ENCODE assay signal across 8 mouse cellular contexts in the genomic region with DNA sequence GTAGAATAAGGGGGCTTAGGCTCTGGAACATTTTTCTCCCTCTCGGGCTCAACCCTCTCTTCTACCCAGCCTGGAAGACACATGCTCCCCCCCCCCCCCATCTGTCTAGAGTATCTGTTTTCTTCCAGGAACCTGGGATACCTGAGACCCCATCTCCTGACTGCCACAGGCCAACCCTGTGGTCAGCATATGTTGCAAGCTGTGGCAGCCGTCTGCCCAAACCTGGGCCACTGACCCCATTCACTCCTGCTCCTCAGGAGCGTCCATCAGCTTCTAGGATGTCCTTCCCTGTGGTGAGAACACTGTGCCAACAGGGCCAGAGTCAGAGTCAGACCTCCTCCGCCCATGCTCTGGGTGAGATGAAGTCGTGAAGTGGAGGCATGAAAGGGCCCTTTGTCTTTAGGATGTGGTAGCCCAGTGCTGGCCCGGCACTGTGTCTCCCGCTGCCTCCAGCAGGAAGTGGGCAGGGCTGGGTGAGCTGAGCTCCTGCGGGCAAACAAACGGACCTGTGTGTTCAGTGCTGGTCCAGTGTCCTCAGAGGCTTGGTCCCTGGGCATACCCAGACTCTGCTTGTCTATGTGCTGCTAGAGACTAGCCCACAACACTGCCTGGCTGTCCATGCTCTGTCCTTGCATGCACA.
DNase-seq lines count a peak whose midpoint lies in the region; ATAC-seq and TF ChIP-seq lines count a peak whose summit lies in the region.

No protein-coding gene starts in this region.

- H3K4me3 ChIP-seq in midbrain, embryonic 10.5 days = no peak overlapping the region
- no peak overlapping the region for H3K4me3 ChIP-seq in midbrain, embryonic 11.5 days (ENCODE audit: low read depth, low read length)
- H3K4me3 ChIP-seq in embryonic facial prominence, embryonic 10.5 days = no peak overlapping the region
- H3K4me3 ChIP-seq in neural tube, embryonic 15.5 days (replicated peaks) = no peak overlapping the region
- H3K4me3 ChIP-seq in kidney, adult 2 months (ENCODE audit: insufficient read depth, low read depth, low read length) = no peak overlapping the region

- no peak; the same call in 1 of the 2 replicates for ATAC-seq in midbrain, embryonic 11.5 days (ENCODE audit: low FRiP score)
- ATAC-seq in neural tube, embryonic 15.5 days (ENCODE audit: low FRiP score) = peak; percentile 72

- no peaks in the 10 kb centered on the region for H3K36me3 ChIP-seq in midbrain, embryonic 10.5 days
- no peaks in the 10 kb centered on the region for H3K36me3 ChIP-seq in midbrain, embryonic 11.5 days (ENCODE audit: control insufficient read depth, insufficient read depth, low read length)
- H3K36me3 ChIP-seq in embryonic facial prominence, embryonic 10.5 days (replicated peaks) = no peaks in the 10 kb centered on the region
- H3K36me3 ChIP-seq in neural tube, embryonic 15.5 days = no peaks in the 10 kb centered on the region
- H3K36me3 ChIP-seq in kidney, adult 2 months (ENCODE audit: control insufficient read depth, insufficient read depth, low read length) = no peaks in the 10 kb centered on the region

- DNase-seq in midbrain, embryonic 10.5 days (ENCODE audit: low spot score) = no peak
- no peak for DNase-seq in midbrain, embryonic 11.5 days (ENCODE audit: low spot score, missing footprints)
- peak; percentile 61 for DNase-seq in embryonic facial prominence, embryonic 10.5 days (ENCODE audit: low spot score)
- peak; percentile 67 to 73 for DNase-seq in layer of hippocampus, adult 8-10 months (ENCODE audit: low spot score in 2 of 2)
- no peak for DNase-seq in kidney, adult 2 months
- DNase-seq in kidney, adult 8-10 months = no peak
- no peak for DNase-seq in kidney, adult 18-20 months

- H3K27me3 ChIP-seq in midbrain, embryonic 10.5 days (ENCODE audit: low read depth, poor library complexity, severe bottlenecking) = no peaks in the 10 kb centered on the region
- no peaks in the 10 kb centered on the region for H3K27me3 ChIP-seq in midbrain, embryonic 11.5 days (ENCODE audit: control insufficient read depth, insufficient read depth, low read length)
- no peaks in the 10 kb centered on the region for H3K27me3 ChIP-seq in embryonic facial prominence, embryonic 10.5 days (replicated peaks; ENCODE audit: low read depth, poor library complexity, severe bottlenecking)
- no peaks in the 10 kb centered on the region for H3K27me3 ChIP-seq in neural tube, embryonic 15.5 days (replicated peaks)
- no peaks in the 10 kb centered on the region for H3K27me3 ChIP-seq in kidney, adult 2 months (replicated peaks; ENCODE audit: control insufficient read depth, insufficient read depth, low read length)

- H3K27ac ChIP-seq in midbrain, embryonic 10.5 days (replicated peaks) = 0 out of 2 replicates have a peak overlapping the region, but pooled peaks have one; percentile 33
- no peak overlapping the region for H3K27ac ChIP-seq in midbrain, embryonic 11.5 days (ENCODE audit: low read depth, low read length)
- peak overlapping the region; percentile 81 for H3K27ac ChIP-seq in embryonic facial prominence, embryonic 10.5 days (replicated peaks)
- peak overlapping the region; percentile 38 for H3K27ac ChIP-seq in neural tube, embryonic 15.5 days (replicated peaks)
- H3K27ac ChIP-seq in kidney, adult 2 months (ENCODE audit: insufficient read depth, low read depth, low read length) = no peak overlapping the region

- no peak for TF ChIP-seq POLR2A in kidney, adult 2 months (IDR thresholded peaks at IDR 0.05; ENCODE audit: low read depth, low read length)

- 67% methylated on average over 9 of the region's 9 CpGs for WGBS in midbrain, embryonic 10.5 days
- WGBS in midbrain, embryonic 11.5 days = 66% methylated on average over 9 of the region's 9 CpGs
- WGBS in embryonic facial prominence, embryonic 10.5 days = 31% methylated on average over 9 of the region's 9 CpGs
- WGBS in neural tube, embryonic 15.5 days = 57% methylated on average over 9 of the region's 9 CpGs
- 48% methylated on average over 9 of the region's 9 CpGs for WGBS in kidney, adult 2 months

- H3K4me1 ChIP-seq in midbrain, embryonic 10.5 days = peaks cover 8% of the 10 kb centered on the region
- H3K4me1 ChIP-seq in midbrain, embryonic 11.5 days (ENCODE audit: control insufficient read depth, insufficient read depth, low read length) = peaks cover 3% of the 10 kb centered on the region
- H3K4me1 ChIP-seq in embryonic facial prominence, embryonic 10.5 days = peaks cover 15% of the 10 kb centered on the region
- peaks cover 45% of the 10 kb centered on the region for H3K4me1 ChIP-seq in neural tube, embryonic 15.5 days
- H3K4me1 ChIP-seq in kidney, adult 2 months (ENCODE audit: control insufficient read depth, insufficient read depth, low read length) = no peaks in the 10 kb centered on the region

- no peak overlapping the region for H3K9ac ChIP-seq in midbrain, embryonic 11.5 days (ENCODE audit: low read length)
- H3K9ac ChIP-seq in neural tube, embryonic 15.5 days (replicated peaks) = no peak overlapping the region

- H3K9me3 ChIP-seq in midbrain, embryonic 10.5 days (replicated peaks) = no peaks in the 10 kb centered on the region
- no peaks in the 10 kb centered on the region for H3K9me3 ChIP-seq in midbrain, embryonic 11.5 days (ENCODE audit: control insufficient read depth, low read length)
- H3K9me3 ChIP-seq in embryonic facial prominence, embryonic 10.5 days = no peaks in the 10 kb centered on the region
- no peaks in the 10 kb centered on the region for H3K9me3 ChIP-seq in neural tube, embryonic 15.5 days (replicated peaks)

- TF ChIP-seq CTCF in kidney, adult 2 months (conservative IDR thresholded peaks at IDR 0.05; ENCODE audit: insufficient read depth, insufficient read length, low read depth, low read length) = no peak

- no peak overlapping the region for H3K4me2 ChIP-seq in midbrain, embryonic 11.5 days
- no peak overlapping the region for H3K4me2 ChIP-seq in neural tube, embryonic 15.5 days

Comparison
In these comparisons a context has a peak if more than half of its experiments do, and no peak if none do; other contexts are left out.
1. H3K27ac ChIP-seq: peak in midbrain, embryonic 10.5 days (single experiment), embryonic facial prominence, embryonic 10.5 days (single experiment) and neural tube, embryonic 15.5 days (single experiment); none in midbrain, embryonic 11.5 days (single experiment) and kidney, adult 2 months (single experiment).
2. DNase-seq: peak in embryonic facial prominence, embryonic 10.5 days (single experiment) and layer of hippocampus, adult 8-10 months (2 of 2); none in midbrain, embryonic 10.5 days (single experiment), midbrain, embryonic 11.5 days (single experiment), kidney, adult 2 months (single experiment), kidney, adult 8-10 months (0 of 2) and kidney, adult 18-20 months (single experiment).